Mouse (Mus musculus): ENCODE results near the gene Fam107b.
A peak's percentile ranks its signal among the peaks of the same experiment; 100 is the strongest.
"Not testable (repeated sequence)": the region's sequence is repeated elsewhere in the genome, so short reads cannot be mapped to it uniquely, and the experiment has no call there.

The Fam107b gene

DNA sequence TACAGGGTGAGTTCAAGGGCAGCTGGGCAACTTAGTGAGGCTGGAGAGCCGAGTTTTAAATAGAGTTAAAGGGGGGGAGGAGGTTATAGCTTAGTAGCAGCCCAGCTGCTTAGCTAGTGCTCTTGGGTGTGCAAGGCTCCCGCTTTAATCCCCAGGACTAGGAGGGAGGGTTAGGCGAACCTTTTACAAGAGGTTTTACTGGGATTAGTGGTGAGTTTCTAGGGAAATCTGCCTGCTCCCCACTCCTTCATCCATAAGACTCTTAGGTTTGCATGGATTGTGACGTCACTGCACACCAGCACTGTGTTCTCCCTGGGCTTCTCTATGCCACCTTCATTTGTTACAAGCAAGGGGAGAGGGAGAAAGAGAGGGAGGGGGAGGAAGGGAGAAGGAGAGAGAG is 88.6 kb downstream of the Fam107b start:
- no peak for DNase-seq (ENCODE audit: low spot score)

DNA sequence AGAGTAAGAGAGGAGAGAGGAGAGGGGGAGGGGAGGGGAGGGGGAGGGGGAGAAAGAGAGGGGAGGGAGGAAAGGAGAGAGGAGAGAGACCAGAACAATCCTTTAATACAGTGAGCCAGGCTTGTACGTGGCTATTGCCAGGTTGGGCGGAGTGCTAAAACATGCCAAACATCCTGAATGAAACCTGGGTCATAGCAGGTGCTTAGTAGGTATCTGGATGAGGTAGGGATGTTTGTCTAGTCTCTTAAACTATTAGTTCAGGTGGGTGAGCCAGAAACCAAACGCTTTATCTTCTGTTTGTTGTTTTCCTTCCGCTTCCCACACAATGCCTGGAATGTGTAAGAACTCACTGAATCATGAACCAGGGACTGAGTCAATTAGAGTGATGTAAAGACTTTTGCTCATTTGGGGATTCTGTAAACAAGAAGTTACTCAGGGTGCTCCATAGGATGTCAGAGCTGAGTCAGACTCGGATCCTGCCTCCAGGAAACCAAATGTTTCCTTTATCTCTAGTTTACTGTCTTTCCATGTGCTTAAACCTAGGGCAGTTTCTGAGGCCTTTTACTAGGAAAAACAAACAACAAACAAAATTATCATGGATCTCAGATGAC is 89.1 kb downstream of the Fam107b start:
- no peak for DNase-seq (ENCODE audit: low spot score)

DNA sequence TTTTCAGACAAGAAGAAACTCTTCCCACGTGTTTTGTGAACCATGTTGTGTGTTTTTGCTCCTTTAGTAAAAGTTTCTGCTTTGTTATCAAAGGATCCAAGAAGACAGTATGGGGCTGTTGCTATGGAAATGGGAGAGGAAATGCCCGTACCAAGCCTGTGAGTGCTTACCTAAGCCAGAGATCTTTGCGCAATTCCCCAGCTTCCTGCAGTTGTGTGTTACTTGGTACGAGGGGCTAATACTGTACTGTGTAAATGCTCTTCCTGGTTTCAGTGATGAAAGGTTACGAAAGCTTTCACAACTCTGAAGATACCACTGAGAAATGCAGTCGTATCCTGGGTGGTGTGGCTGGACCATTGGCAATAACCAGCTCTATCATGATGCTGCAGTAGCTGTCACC is 93.8 kb downstream of the Fam107b start:
- no peak for DNase-seq (ENCODE audit: low spot score)

DNA sequence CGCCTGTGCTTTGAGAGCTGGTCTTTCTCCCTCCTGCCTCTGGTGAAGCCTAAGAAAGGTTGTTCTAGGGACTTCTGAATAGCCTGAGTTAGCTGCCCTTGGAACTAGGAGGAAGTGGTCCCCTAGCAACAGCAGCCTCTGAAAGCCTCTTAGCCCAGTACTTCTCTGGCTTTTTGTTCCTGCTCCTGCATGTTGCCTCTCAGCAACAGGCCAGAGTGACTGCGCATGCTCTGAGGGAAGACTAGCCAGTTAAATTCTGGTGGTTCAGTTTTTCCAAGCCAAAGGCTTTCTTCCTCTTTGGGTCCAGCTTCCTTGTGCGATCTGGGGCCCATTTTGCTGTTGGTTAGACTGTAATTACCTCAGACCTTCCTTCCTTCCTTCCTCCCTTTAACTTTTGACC is 98.4 kb downstream of the Fam107b start:
- DNase-seq (ENCODE audit: low spot score): no peak

DNA sequence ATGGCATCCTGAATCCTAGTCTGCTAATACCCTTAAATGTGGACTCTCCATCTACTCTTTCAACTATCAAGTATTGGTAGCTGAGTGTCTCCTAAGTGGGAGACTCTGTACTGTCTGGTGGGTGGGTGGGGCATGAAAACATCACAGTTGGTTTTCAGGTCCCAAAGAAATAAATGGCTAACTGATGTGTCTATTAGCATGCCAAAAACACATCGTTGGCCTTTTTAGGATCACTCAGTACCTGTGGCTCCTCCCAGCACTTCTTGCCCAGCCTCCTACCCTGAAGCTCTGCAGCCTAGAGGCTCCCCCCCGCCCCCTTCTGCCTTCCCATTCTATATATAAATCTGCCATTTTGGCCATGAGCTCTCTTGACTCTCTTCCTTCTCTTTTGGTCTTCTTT is 99.4 kb downstream of the Fam107b start:
- no peak for DNase-seq (ENCODE audit: low spot score)

DNA sequence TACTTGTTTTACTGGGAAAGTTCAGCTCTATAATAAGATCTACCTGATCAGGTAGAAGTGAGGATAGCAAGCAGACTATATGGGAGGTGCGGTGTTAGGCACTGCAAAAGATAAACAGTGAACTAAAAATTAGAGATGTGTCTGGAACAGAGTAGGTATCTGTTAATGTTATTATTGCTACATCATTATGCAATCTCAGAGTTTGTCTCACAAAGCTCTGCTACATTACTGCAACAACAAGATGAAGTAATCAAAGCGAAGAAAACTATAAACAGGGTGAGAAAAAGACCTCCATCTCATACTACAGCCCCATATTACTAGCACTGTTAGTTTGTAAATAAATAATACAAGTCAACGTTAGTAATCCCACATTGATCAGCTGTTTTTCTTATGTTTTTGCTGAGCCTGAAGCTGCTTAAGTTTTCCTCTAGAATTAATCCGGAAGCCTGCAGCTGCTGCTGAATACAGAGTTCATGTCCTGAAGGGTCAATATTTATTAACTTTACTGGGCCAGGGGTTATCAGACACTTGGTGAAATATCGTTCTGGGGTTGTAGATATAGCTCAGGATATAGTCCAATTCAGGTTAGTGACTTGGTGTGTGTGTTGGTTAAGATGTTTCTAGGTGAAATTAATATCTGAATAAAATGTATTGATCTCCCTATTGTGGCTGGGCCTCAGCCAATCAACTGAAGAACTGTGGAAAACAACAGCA is 102.5 kb downstream of the Fam107b start:
- DNase-seq (ENCODE audit: low spot score): no peak

DNA sequence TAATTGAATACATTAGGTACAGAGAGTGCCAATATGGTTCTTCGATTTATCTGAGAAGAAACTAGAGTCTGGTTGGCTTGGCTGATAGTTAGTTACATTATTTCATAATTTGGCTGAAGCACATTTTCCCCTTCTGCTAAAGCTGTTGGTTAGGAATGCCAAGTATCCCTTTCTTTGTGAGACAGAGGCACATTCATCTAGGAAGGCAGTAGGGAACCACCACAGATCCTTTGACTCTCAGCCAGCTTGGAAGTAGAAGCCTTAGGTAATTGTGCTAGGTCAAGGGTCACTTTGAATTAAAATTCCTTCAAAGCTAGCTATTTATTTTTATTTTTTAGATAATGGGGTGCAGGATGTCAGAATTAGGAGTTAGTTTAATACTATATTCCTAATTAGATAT is 105.2 kb downstream of the Fam107b start:
- no peak for DNase-seq (ENCODE audit: low spot score)

DNA sequence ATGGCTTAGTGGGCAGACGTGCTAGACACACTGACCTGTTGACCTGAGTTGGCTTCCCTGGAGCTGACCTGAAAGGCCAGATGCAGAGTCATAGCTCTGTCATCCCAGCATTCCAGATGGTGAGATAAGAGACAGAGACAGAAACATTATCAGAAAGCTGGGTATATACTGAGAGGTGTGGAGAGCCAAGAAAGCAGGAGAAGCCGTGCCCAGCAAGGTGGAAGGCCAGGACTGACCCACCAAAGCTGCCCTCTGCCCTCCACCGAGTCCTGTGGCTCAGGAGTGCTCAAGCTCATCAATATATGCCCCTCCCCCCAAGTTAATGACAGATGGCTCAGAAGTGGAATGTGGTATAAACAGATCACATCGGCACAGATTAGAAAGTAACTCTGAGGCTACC is 112.4 kb downstream of the Fam107b start:
- DNase-seq (ENCODE audit: low spot score): no peak

DNA sequence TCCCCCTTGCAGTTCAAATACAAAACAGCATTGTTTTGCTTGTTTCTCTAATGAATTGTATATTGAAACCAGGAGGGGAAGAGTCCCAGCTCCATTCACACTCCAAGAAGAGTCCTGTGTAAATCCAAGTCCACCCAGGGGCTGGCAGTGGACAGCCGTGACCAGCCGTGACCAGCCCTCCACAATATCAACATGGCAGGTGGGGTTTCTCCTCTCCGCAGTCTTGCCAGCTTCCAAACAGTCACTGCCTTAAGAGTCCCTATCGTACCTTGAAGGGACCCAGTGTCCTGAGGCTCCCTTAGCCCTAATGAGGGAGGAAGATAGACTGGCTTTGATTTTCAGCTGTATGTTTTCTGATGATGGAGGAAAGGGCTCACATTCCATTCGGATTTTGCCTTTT is 113.1 kb downstream of the Fam107b start:
- no peak for DNase-seq (ENCODE audit: low spot score)

DNA sequence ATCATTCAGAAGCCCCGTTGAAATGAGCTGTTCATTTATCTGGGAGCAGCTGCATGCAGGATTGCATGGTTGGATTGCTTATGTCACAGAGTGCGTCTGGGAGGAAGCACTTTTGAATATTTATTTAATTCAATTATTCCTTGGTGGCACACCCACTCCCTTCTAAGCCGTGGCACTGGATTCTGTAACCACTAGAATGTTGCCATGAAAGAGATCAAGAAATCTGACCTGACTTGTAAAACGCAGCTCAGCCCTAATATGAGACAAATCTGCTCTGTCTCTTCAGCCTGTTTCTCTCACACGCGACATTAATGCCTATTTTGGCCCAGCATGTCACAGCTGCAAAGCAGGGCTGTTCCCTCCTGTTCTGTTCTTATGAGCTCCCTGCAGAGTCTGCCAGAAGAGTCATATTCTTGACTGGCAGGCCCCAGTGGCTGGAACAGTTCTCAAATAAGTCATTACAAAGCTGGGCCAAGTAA is 113.5 kb downstream of the Fam107b start:
- peak; percentile 70 for DNase-seq (ENCODE audit: low spot score)

DNA sequence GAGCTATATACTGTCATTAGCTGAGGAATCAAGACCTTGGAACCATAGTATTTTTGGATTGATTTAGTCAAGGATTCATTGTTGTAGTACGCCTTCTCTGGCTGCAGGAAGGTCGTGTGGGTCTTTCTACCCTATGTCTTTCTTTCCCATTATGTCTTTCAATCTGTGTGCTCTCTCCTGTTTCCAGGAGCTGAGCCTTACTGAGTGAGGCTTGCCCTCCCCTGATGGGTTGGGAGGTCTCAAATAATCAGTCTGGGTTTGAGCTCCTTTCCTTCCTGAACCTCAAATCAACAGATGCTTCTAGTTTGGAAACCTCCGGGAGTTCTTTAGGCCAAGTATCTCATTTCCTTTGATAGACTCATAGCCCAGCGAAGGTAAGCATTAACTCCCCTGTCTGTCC is 119.9 kb downstream of the Fam107b start:
- DNase-seq (ENCODE audit: low spot score): no peak

DNA sequence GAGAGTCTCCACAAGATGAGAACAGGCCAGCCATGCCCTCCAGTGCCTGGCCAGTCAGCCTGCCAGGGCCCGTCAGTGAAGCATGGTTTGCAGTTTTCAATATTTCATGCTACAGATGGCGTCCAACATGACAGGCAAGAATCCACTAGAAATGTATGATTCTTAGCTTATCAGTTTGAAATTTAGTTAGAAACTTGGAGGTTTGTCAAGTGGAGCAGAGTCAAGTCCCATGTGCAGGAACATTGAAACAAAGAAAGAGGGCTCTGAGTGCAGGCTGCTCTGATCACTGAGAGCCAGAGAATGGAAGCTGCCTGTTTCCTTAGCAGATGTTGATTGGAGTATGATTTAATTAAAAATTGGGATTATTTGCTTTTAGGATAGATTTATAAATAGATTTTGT is 122.5 kb downstream of the Fam107b start:
- DNase-seq (ENCODE audit: low spot score): peak; percentile 24

DNA sequence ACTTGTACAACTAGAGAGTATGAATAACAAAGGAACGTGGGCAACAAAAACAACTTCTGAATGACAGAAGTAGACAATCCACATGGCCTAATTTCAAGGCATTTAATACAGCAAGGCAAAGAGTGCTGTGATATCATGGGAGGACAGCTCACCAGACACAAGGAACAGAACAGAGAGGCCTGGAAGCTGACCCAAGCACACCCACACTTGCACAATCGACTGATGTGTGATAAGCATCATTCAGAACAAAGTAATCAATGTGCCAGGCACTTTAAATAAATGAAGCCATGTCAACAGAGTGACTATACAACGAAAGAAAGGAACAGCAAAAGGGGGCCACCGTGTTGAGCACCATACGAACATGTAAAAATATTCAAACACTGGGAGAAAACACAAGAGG is 125.6 kb downstream of the Fam107b start:
- DNase-seq (ENCODE audit: low spot score): no peak

DNA sequence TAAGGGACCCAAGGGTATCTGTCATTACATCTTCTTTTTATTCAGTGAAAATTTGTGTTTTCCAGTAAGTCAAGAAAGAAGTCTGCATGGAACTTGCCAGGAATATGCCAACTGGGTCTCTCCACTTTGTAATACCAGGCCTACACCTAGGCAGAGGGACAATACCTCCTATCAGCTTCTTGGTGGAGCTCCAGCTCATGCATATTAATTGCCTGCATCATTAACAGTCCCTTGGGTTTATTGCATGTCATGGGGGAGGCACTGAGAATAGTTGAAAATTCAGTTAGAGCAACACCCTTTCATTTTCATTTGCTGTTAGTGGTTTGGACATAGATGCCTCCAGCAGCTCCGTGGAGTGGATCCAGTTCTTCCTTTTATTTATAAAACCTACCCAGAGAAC is 130.1 kb downstream of the Fam107b start:
- no peak for DNase-seq (ENCODE audit: low spot score)

DNA sequence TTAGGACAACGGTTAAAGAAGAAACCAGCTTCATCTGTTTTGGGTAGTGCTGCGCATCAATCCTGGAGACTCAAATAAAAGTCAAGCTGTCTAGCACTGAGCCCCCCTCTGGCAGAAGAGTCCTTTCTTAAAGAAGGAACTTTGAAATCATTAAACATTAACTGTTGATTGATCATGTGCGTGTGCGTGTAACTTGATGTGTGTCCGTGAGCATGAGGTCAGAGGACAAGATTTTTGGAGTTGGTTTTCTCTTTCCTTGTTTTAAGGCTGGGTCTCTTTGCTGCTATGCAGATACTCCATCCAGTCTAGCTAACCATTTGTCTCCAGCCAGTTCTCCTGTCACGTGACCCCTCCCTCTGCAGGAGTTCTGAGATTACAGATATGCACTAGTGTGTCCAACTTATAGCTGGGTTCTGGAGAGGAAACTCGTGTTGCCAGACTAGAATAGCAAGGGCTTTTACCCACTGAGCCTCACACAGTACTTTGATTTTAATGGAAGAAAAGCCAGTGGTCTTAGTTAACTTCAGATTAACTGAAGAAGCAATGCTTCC is 132.4 kb downstream of the Fam107b start:
- no peak for DNase-seq (ENCODE audit: low spot score)

DNA sequence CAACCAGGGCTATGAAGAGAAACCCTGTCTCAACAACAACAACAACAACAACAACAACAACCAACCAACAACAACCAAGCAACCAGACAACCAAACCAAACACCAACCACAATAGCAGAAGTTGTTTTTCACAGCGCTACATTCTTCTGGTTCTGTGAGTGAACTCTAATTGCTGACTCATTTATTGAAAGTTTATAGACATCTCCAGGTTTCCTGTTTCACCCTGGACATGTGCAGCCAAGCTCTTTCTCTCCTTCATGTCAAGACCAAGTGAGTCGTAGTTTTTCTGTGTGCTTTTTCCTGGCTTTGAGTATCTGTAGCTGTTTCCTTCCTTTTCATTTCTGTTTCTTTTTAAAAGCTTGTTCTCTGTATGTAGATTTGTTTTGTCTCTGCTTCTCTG is 133.5 kb downstream of the Fam107b start:
- no peak for DNase-seq (ENCODE audit: low spot score)

DNA sequence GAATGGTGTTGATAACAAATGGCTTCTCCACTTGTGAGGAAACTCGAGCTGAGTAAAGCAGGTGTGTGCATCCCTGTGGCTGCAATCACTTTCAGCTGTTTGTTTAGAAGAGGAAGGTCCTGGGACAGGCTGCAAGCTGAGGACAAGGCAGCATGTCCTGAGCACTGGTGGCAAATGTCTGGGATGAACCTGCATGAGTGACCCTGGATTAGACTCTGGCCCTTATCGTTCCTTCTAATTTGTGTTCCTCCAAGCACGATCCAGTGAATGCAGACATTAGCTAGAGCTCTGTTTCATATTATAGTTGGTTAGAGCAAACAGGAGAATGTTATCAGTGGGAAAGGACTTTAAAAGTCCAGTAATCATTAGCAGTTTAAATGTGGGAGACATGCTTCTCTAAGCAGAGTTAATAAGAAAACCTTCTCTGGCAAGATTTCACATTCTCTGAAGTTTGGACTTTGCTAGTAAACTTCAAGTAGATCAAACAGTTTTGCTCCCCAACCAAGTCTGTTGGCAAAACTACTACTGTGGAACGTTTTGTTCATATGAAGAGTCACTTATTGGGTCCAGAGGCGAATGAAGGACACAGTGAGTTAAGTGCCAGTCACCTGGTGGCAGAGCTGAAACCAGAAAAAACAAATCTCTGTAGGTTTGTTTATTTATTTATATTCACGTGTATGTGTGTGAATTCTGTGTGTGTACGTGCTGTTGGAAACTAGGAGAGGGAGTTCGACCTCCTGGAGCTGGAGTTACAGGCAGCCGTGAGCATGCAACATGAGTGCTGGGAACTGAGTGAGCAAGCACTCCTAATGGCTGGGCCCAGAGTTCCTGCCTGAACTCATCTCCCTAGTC is 134.2 kb downstream of the Fam107b start:
- no peak for DNase-seq (ENCODE audit: low spot score)

DNA sequence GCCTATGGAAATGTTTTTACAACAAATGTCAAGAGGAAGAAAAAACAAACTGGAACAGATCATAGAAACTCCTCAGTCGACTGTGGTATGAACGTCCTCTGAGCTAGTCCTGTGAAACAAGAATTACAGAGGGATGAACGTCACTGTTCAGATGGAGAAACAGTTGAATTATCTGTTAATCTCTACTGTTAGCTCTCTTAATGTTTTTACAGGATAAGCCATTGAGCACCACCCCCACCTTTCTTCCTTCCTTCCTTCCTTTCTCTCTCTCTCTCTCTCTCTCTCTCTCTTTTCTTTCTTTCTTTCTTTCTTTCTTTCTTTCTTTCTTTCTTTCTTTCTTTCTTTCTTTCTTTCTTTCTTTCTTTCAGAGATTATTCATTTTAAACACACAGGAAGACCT is 135.0 kb downstream of the Fam107b start:
- not testable (repeated sequence) for DNase-seq (ENCODE audit: low spot score)

DNA sequence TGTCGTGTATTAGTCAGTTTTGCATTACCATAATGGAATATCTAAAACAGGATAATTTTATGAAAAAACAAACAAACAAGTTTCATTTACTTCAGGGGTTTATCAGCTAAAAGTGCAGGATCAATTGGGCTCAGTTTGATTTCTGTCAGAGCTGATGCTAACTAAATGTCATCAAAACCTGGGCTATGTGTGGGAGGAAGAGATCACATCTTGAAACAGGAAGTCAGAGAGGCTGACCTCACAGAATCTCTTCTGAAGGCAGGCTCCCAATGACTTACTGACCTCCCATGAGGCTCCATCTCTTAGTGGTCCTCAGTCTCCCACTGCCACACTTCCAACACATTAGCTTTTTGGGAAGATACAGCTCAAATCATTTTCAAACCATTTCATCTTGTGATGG is 136.9 kb downstream of the Fam107b start:
- DNase-seq (ENCODE audit: low spot score): no peak

DNA sequence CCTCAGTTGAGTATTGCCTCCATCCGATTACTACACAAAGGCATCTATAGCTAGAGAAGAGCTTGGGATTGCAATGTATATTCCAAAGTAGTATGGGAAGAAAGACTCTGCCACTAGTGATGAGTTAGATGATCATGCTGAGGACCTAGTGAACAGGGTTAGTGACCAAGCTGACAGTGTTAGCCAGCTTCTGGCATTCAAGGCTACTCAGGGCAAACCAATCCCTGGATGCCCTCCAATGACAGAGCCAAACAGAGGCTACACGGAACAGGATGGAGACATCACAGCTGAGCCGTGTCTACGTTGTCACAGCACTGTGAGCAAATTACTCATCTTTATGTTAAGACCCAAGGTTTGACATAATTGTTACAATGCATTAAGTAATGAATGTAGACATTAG is 138.3 kb downstream of the Fam107b start:
- no peak for DNase-seq (ENCODE audit: low spot score)

DNA sequence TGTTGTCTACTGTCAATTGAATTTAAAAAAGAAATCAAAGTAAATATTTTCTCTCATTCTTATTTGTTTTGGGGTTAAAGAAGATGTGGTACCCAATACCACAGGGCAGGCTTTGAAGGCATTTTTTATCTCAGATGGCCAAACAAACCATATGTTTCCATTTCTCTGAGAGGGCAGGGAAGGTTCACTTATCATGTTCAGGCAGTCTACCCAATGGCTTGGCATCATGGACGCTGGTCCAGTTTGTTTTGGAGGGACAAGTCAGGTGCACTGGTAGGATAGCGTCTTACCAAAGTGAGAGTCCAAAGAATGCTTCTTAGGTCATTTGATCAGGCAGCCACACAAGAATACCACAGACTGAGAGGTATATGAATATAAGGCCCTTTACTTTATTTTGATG is 139.6 kb downstream of the Fam107b start:
- no peak for DNase-seq (ENCODE audit: low spot score)

DNA sequence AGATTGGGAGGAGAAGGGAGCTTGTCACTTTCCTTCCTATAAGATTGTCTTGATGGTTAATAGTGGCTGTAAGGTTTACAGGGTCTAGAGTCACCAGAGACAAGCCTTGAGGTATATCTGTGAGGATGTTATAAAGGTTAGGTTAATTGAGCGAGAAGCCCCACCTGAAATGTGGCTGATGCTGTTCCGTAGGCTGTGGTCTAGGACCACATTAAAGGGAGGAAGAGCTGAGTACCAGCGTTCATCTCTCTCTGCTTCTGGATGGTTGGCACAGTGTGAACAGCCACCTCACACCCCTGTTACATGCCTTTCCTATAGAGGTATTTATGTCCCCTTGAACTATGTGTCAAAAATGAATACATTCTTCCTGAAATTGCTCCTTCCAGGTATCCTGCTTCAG is 140.2 kb downstream of the Fam107b start:
- DNase-seq (ENCODE audit: low spot score): no peak

All from adipocyte (in vitro differentiated cells).